Mouse (Mus musculus): ENCODE results near the gene Antxr2.

GRCm38 (mm10) chr5:98034928-98035327 lies 4.1 kb upstream of the Antxr2 start:
- TF ChIP-seq CTCF (IDR thresholded peaks at IDR 0.05; ENCODE audit: low read depth): no peak
- TF ChIP-seq EP300 (optimal IDR thresholded peaks at IDR 0.05): no peak
